Mouse (Mus musculus): ENCODE data around the gene Ccdc158.

Ccdc158 gene

GRCm38 (mm10) chr5:92674859-92675573 is at the start of gene Ccdc158:
TSS of gene Ccdc158 (minus strand) at chr5:92675271.
- in situ Hi-C loops (cut with MboI; ENCODE audit: low sequenced_read_pairs) = no loop called here

GRCm38 (mm10) chr5:92721610-92722009 is 46.5 kb upstream of the Ccdc158 start:
- in situ Hi-C loops (cut with MboI; ENCODE audit: low sequenced_read_pairs) = no loop called here

GRCm38 (mm10) chr5:92718856-92719255 is 43.8 kb upstream of the Ccdc158 start:
- in situ Hi-C loops (cut with MboI; ENCODE audit: low sequenced_read_pairs) = no loop called here

GRCm38 (mm10) chr5:92717666-92718360 is 42.7 kb upstream of the Ccdc158 start:
- in situ Hi-C loops (cut with MboI; ENCODE audit: low sequenced_read_pairs) = no loop called here

- in situ Hi-C loops (cut with MboI; ENCODE audit: low sequenced_read_pairs) = no loop called here
These were observed 40.8 kb upstream of the Ccdc158 start for GRCm38 (mm10) chr5:92715890-92716289.

- in situ Hi-C loops (cut with MboI; ENCODE audit: low sequenced_read_pairs) = no loop called here
These were observed 40.2 kb upstream of the Ccdc158 start for GRCm38 (mm10) chr5:92715319-92715718.

- in situ Hi-C loops (cut with MboI; ENCODE audit: low sequenced_read_pairs) = no loop called here
These were observed 39.8 kb upstream of the Ccdc158 start for GRCm38 (mm10) chr5:92714886-92715285.

GRCm38 (mm10) chr5:92712621-92713395 is 37.7 kb upstream of the Ccdc158 start:
- in situ Hi-C loops (cut with MboI; ENCODE audit: low sequenced_read_pairs) = no loop called here

GRCm38 (mm10) chr5:92711666-92712290 is 36.7 kb upstream of the Ccdc158 start:
- in situ Hi-C loops (cut with MboI; ENCODE audit: low sequenced_read_pairs) = no loop called here

GRCm38 (mm10) chr5:92710779-92711178 is 35.7 kb upstream of the Ccdc158 start:
- in situ Hi-C loops (cut with MboI; ENCODE audit: low sequenced_read_pairs) = no loop called here

- in situ Hi-C loops (cut with MboI; ENCODE audit: low sequenced_read_pairs) = no loop called here
These were observed 32.9 kb upstream of the Ccdc158 start for GRCm38 (mm10) chr5:92707921-92708491.

- in situ Hi-C loops (cut with MboI; ENCODE audit: low sequenced_read_pairs) = no loop called here
These were observed 28.6 kb upstream of the Ccdc158 start for GRCm38 (mm10) chr5:92703671-92704070.

- in situ Hi-C loops (cut with MboI; ENCODE audit: low sequenced_read_pairs) = no loop called here
These were observed 26.7 kb upstream of the Ccdc158 start for GRCm38 (mm10) chr5:92701750-92702149.

- in situ Hi-C loops (cut with MboI; ENCODE audit: low sequenced_read_pairs) = no loop called here
These were observed 23.9 kb upstream of the Ccdc158 start for GRCm38 (mm10) chr5:92698837-92699529.

GRCm38 (mm10) chr5:92698131-92698836 is 23.2 kb upstream of the Ccdc158 start:
- in situ Hi-C loops (cut with MboI; ENCODE audit: low sequenced_read_pairs) = no loop called here

GRCm38 (mm10) chr5:92694316-92694995 is 19.4 kb upstream of the Ccdc158 start:
- in situ Hi-C loops (cut with MboI; ENCODE audit: low sequenced_read_pairs) = no loop called here

- in situ Hi-C loops (cut with MboI; ENCODE audit: low sequenced_read_pairs) = no loop called here
These were observed 18.7 kb upstream of the Ccdc158 start for GRCm38 (mm10) chr5:92693744-92694143.

- in situ Hi-C loops (cut with MboI; ENCODE audit: low sequenced_read_pairs) = no loop called here
These were observed 17.3 kb upstream of the Ccdc158 start for GRCm38 (mm10) chr5:92692206-92693007.

Measured in CH12F3 (cell line).